Mouse (Mus musculus) macrophage (primary cell): ENCODE measurements around the gene Chek2. TPM values are rescaled to one million over a fixed set of nuclear protein-coding genes. Genes with fewer than 3 reads are reported as not detected.

Experiments
- H3K27ac ChIP-seq: fragments of 350-480 bp; formaldehyde crosslinking; 2 replicates; pipeline ENCODE4 v1.9.0; 2021
- H3K36me3 ChIP-seq: fragments of 350-480 bp; formaldehyde crosslinking; 2 replicates; pipeline ENCODE4 v1.9.0; 2021; ENCODE audit errors: inconsistent target
- H3K4me3 ChIP-seq: fragments of 350-480 bp; formaldehyde crosslinking; 2 replicates; pipeline ENCODE4 v1.9.0; 2021; ENCODE audit errors: inconsistent target
- H3K79me2 ChIP-seq: fragments of 350-480 bp; formaldehyde crosslinking; 2 replicates; pipeline ENCODE4 v1.9.0; 2021; ENCODE audit errors: inconsistent target
- WGBS: methylation state at CpG from one replicate; pipeline ENCODE4 v1.1.7; 2026; ENCODE audit warnings: inconsistent platforms; ENCODE audit not compliant: missing documents; 5-methylcytosine and 5-hydroxymethylcytosine counted together
- polyA plus RNA-seq: library from polyadenylated mRNA; stranded (reverse); fragments of 250-400 nt; gene quantifications from 3 replicates; pipeline ENCODE4 v1.2.4, GENCODE M21; 2018; ENCODE audit warnings: inconsistent platforms
- total RNA-seq, 78 experiments: library from RNA; depleted of rRNA; stranded (reverse); fragments of 250-400 nt; gene quantifications; 1 replicate in 9 of 78; 2 replicates in 24 of 78; 3 replicates in 43 of 78; 4 replicates in 2 of 78; pipeline ENCODE4 v1.2.4; 2018; ENCODE audit warnings: inconsistent platforms in 56 of 78

Gene Chek2
- 10 to 100 TPM in 16 of 26 experiments, 1 to 10 TPM in 10; 1.8 to 51.7 (median 22.4) TPM for total RNA-seq (2018; cell fraction: chromatin; rRNA removed)
- 10 to 100 TPM in 25 of 26 experiments, 1 to 10 TPM in 1; 9.4 to 27.0 (median 18.0) TPM for total RNA-seq (2018; cell fraction: cytosol; rRNA removed)
- total RNA-seq (2018; cell fraction: nucleus; rRNA removed): 10 to 100 TPM in 17 of 26 experiments, 1 to 10 TPM in 9; 3.2 to 38.0 (median 15.6) TPM
- 21.7 to 24.4 TPM (median 24.0 TPM) in 3 replicates for polyA plus RNA-seq

DNA sequence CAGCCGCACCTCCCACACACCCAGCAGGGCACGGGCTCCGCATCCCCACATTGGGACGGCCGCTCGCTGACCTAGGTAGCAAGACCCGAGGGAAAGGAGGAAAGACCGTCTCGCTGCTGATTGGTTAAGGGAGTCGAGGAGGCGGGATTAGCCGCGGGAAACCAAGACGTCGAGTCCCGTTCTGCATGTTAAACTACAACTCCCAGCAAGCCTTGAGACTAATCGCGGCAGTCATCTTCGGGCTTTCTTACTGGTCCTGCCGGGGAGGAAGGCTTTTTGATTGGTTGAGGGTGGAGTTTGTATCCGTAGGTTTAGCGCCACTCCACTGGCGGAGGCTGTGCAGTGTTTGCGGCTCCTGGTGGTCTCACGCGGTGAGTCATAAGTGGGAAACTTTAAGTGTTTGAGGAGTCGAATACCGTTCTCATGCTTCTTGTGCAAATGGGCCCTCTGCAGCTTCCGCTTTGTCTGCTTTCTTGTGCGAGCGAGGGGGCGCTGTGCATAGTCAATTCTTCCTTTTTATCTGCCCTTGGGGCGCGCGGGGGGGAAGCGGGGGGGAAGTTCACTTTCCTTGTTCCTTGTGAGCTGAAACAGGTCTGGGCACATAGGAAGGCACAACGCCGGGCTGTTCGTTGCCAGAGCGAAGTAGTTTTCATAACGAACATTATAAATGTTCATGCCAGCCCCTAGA is at the start of gene Chek2, which contains the start of gene Hscb:
Chek2 (plus strand) TSS at position 302 of the 688 bp plus-strand sequence.
Hscb (minus strand) TSS at position 100 of the 688 bp plus-strand sequence.
- peak within 1 kb of the TSS; percentile 80 for H3K4me3 ChIP-seq
- WGBS: 0% methylated on average over 41 of the region's 41 CpGs
- H3K79me2 ChIP-seq: peaks cover 35% of the 10 kb centered on the region; the same call in 1 of the 2 replicates
- H3K36me3 ChIP-seq: peaks cover 23% of the 10 kb centered on the region
- H3K27ac ChIP-seq: peak within 1 kb of the TSS; percentile 84

DNA sequence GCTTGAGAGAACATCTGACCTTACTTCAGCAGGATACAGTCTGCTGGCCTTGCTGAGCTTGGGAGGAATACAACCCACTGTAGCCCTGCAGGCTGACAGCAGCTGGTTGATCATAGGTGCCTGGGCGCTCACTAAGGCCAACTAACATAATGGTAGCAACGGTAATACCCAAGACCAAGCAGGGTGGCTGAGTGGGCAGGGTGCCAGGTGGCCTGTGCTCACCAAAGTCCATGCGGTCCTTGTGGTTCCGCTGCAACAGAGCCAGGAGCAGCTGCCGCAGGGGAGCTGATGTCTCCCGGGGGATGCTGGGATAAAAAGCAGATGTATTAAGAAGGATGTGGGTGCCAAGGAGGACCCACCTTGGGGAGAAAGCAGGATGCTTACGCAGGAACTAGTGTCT is 45.4 kb upstream of the Chek2 start:
- Histone ChIP-seq H3K27ac (no peak overlapping the region), H3K4me3 (no peak overlapping the region), H3K36me3 (peaks cover 97% of the 10 kb centered on the region), H3K79me2 (no peaks in the 10 kb centered on the region)
- WGBS: 97% methylated on average over 7 of the region's 7 CpGs

DNA sequence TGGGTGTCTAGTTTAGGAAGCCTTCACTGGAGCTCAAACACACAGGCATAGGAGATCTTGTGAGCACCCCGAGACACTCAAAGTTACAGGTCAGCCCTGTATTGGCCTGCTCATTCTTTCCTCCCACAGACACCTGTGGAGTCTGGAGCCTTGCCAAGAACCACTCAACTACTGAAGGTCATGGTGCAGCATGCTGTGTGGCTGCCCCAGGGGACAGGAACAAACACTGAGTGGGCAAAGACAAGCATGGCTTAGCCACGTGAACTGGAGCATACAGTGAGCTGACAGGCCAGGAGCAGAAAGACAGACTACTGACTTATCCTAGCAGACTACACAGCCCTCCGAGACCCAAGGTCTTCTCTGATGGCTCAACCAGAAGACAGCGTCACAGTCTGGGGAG is 42.1 kb upstream of the Chek2 start:
- Histone ChIP-seq H3K4me3 (no peak overlapping the region), H3K36me3 (peaks cover 70% of the 10 kb centered on the region), H3K79me2 (peaks cover 6% of the 10 kb centered on the region; the same call in 1 of the 2 replicates), H3K27ac (no peak overlapping the region)
- WGBS: 83% methylated on average over 4 of the region's 4 CpGs

DNA sequence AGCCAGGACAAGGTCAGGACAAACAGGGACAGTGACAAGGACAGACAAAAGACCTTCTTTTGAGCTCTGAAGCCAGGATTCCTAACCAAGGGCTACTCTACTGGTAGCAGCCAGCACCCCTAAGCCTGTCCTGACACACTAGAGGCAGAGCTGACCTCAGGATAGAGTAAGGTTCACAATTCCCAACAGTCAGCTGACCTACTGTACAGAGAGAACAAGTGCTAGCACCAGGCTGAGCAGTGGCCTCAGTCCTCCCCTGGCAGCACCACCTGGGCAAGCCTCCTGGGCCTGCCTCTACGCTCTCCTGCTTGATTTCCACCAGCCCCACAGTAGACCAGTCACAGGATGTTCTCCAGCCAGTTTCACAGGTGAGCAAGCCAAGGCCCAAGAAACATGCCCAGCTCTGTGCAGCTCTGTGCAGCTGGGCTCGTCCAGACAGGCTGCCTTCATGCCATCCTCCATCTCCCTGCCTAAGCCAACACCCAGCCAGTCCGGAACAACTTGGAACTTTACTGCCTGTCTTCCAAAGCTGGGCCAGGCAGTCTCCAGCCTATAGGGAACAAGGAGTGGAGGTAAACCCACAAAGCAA is 38.6 kb upstream of the Chek2 start:
- H3K27ac ChIP-seq: no peak overlapping the region
- no peak overlapping the region for H3K4me3 ChIP-seq
- WGBS: 100% methylated on average over 3 of the region's 3 CpGs
- H3K36me3 ChIP-seq: peaks cover 53% of the 10 kb centered on the region
- H3K79me2 ChIP-seq: peaks cover 22% of the 10 kb centered on the region; the same call in 1 of the 2 replicates

DNA sequence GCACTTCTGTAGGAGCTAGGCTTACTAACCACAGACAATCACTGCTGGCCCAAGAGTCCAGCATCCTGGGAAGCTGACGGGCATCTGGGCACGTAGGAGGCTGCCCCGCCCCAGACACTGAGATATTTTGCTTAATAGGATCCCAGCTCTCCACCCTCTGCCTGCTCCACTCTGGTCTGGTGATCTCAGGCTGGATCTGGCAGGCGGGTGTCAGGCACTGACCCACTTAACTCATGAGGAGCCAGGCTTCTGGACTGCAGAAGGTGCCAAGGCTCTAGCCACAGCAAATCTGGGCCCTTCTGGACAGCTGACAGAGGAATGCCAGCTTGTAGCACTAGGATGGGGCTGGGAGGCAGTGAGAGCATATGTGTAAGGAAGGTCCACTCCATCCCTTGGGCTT is 37.6 kb upstream of the Chek2 start:
- Histone ChIP-seq H3K27ac (no peak overlapping the region), H3K4me3 (no peak overlapping the region), H3K36me3 (peaks cover 45% of the 10 kb centered on the region), H3K79me2 (peaks cover 33% of the 10 kb centered on the region; the same call in 1 of the 2 replicates)
- WGBS: 98% methylated on average over 4 of the region's 4 CpGs

DNA sequence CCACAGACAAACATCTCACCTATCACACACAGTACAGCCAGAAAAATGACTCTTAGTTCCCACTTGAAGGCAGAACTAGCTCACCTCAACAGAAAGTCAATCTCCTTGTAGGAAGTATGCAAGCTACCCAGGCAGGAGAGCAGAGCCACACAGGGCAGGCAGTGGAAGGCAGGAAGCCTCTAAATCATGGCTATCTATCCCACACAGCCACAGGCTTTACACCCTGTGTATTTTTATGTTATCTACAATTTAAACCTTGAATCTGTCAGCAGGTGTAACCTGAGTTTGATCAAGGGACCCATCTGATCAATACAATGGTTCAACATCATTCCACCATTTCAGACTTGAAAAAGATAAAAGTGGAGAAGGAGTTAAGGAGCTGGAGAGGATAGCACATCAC is 37.0 kb upstream of the Chek2 start:
- no peak overlapping the region for H3K27ac ChIP-seq
- no peak overlapping the region for H3K4me3 ChIP-seq
- H3K79me2 ChIP-seq: peaks cover 39% of the 10 kb centered on the region; the same call in 1 of the 2 replicates
- H3K36me3 ChIP-seq: peaks cover 39% of the 10 kb centered on the region

DNA sequence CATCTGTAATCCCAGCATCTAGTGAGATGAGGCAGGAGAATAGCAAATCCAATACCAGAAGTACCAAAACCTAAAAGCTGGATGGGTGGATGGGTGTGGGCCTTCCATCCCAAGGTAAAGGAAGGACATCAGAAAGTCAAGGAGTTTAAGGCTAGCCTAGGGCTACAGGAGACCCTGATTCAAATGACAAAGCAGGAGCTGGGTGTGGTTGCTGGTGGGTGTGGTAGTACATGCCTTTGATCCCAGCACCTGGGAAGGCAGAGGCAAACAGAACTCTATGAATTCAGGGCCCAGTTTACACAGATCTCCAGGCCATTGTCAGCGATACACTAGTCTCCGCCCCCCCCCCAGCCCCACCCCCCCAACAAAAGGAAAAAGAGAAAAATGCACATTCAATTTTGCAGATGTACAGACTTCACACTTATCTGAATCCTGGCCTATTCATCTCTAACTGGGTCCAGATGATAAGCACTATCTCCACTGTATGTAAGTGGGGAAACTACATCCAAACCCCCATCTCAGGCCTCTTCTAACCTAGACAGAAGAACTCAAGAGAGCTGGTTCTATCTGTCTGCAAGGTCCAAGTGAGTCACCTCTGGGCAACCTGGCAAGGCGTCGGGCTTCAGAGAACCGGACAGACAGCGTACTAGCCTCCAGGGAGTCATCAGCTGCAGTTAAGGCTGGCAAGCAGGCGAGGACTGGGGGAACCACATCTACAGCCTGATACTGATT is 35.6 kb upstream of the Chek2 start:
- Histone ChIP-seq H3K4me3 (no peak overlapping the region), H3K79me2 (peaks cover 45% of the 10 kb centered on the region; the same call in 1 of the 2 replicates), H3K36me3 (peaks cover 25% of the 10 kb centered on the region), H3K27ac (no peak overlapping the region)
- WGBS: 94% methylated on average over 7 of the region's 7 CpGs

DNA sequence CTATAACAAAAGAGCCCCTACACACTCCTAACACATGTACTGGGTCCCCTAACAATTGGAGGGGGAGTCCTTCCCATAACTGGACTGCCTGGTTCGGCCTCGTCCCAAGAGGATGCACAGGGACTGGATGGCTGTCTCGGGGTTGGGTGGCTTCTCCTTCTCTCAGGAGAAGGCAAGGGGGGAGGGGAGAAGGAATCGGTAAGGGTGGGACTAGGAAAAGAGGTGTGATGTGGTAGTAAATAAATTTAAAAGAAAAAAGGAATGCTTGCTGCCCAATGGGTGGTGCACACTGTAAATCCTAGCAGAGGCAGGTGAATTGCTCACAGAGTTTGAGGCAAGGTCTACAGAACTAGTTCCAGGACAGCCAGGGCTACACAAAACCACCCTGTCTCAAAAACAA is 33.6 kb upstream of the Chek2 start:
- H3K36me3 ChIP-seq: peaks cover 19% of the 10 kb centered on the region; the same call in 1 of the 2 replicates
- 95% methylated on average over 4 of the region's 4 CpGs for WGBS

DNA sequence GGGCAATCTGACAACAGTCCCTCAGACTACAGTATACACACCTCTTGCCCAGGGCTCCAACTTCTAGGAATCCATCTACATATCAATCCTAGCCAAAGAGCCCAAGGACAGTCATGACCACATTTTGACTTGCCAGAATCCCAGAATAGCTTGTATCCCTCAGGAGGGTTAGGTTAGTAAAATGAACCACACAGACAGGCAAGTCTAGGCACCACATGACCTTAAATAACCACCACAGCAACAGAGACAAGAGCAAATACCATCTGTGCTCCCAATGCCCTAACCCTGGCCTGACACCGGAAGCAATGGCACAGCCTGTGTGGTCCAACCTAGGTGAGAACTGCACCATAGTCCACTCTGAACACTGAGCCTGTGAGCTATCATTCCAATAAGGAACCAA is 33.1 kb upstream of the Chek2 start:
- peaks cover 19% of the 10 kb centered on the region; the same call in 1 of the 2 replicates for H3K36me3 ChIP-seq
- whole genome bisulfite sequencing: 100% methylated on average over 1 of the region's 1 CpGs
- H3K4me3 ChIP-seq: no peak overlapping the region
- H3K79me2 ChIP-seq: peaks cover 47% of the 10 kb centered on the region; the same call in 1 of the 2 replicates
- H3K27ac ChIP-seq: no peak overlapping the region

More for the DNA sequence above, 33.6 kb upstream of the Chek2 start:
- H3K79me2 ChIP-seq: peaks cover 47% of the 10 kb centered on the region; the same call in 1 of the 2 replicates
- no peak overlapping the region for H3K4me3 ChIP-seq
- H3K27ac ChIP-seq: no peak overlapping the region

DNA sequence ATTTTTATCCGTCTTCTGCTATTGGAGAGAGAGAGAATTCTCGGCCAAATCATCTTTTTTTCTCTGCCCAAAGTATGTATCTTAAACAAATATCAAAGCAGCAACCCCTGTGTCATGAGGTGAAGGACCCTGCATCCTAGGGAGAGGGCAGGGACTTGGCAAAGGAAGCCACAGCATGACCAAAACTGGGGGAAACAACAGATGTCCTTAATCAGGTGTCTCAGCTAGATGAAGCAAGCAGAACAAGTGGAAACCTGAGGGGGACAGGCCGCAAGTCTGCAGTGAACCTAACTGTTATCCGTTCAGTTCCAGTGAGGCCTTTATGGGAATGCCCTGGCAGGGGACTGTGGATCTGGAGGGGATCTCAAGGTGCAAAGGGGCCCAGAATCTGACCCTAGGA is 32.3 kb upstream of the Chek2 start:
- Histone ChIP-seq H3K4me3 (peak overlapping the region; percentile 58; the same call in 1 of the 2 replicates), H3K79me2 (peaks cover 44% of the 10 kb centered on the region; the same call in 1 of the 2 replicates), H3K36me3 (peaks cover 19% of the 10 kb centered on the region; the same call in 1 of the 2 replicates), H3K27ac (peak overlapping the region; percentile 78)
- WGBS: 87% methylated on average over 4 of the region's 4 CpGs

DNA sequence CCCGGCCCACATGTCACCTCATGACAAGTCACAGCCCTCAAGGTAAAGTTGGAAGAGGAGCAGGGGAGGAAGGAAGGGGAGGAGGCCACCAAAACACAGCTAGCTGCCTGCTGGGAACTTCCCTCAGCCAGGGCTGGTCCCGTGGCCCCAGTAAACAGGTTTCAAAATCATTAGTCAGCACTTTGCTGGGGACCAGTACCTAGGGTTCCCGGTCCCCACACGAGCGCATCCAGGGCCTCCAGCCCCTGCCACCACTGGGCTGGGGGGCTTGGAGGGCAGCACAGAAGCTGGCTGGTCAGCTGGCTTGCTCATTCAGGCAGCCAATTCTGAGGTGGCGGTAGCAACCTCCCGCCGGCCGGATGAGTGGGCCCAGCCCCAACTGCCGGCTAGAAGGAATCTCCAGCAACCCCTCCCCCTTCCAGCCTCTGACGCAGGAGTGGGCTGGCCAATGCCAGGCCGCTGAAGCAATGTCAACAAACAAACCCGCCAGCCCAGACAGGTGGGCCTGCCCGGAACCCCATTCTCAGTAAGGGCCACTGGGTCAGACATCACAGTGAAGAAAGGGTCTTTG is 31.6 kb upstream of the Chek2 start:
- peaks cover 37% of the 10 kb centered on the region; the same call in 1 of the 2 replicates for H3K79me2 ChIP-seq
- H3K27ac ChIP-seq: peak overlapping the region; percentile 78
- peak overlapping the region; percentile 58 for H3K4me3 ChIP-seq
- WGBS: 0% methylated on average over 14 of the region's 14 CpGs
- peaks cover 19% of the 10 kb centered on the region; the same call in 1 of the 2 replicates for H3K36me3 ChIP-seq

DNA sequence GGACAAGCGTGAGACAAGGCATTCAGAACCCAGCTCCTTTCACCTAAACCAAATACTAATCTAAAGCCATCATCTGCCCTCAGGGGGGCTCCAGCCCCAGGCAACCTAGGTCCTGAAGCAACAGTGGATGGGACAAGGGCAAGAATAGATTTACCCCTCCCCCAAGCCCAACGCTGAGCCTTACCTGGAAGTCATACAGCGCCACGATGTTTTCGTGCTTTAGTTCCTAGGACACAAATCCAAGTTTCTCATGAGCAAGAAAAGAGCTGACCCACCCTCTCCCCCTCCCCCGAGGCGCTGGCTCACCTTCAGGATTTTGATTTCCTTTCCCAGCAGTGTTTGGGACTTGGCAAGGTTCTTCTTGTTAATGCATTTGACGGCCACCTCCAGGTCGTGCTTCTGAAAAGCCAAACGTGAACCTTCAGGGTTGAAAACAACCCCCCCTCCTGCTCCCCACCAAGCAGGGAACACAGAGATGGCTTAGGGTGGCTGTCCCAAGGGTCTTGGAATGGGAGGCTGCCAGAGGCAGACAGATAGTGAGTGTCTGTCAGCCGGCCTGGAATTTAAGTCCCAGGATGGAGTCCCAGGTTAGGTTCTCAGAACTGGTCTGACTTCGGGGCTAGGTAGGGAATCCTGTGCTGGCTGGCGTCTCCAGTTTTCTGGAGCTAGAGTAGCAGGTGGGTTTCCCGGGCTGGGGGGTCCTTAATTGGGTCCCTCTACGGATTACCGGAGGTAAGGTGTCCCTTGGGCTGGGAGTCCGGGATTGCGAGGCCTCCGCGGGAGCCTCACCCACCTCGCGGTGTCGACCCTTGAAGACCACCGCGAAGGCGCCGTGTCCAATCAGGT is 30.7 kb upstream of the Chek2 start:
- H3K4me3 ChIP-seq: peak overlapping the region; percentile 58
- 3% methylated on average over 27 of the region's 27 CpGs for WGBS
- peaks cover 19% of the 10 kb centered on the region; the same call in 1 of the 2 replicates for H3K36me3 ChIP-seq
- H3K79me2 ChIP-seq: peaks cover 33% of the 10 kb centered on the region; the same call in 1 of the 2 replicates
- H3K27ac ChIP-seq: peak overlapping the region; percentile 78

DNA sequence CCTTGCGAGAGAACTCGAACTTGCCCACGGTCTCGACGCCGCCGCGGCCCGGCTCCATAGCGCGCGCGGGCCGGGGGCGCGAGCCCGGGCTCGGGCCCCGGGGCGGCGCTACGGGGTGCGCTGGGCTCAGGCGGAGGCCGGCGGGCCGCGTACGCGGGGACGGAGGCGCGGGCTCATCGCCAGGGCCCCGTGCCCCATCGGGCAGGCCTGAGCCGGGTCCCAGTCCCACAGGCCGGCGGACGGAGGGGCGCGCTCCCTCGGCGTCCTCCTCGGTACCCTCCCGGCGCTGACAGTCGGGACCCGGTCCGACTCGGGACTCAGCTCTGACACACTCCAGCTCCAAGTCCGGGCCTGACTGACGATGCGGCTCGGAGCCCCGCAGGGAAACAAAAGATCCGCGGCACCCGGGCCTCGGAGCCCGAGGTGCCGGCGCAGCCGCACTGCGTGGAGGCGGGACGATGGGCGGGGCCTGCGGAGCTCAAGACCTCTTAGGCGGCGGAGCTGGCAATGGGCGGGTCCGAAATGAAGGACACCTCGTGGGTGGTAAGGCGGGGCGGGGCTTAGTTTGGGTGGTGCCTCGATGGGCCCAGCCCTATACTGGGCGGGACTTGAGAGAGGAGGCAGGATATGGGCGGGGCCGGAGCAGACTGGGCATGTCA is 30.0 kb upstream of the Chek2 start, which contains the start of gene Ulk1:
Ulk1 (minus strand) TSS at position 431 of the 659 bp plus-strand sequence.
- Histone ChIP-seq H3K36me3 (peaks cover 14% of the 10 kb centered on the region; the same call in 1 of the 2 replicates), H3K27ac (no peak within 1 kb of the TSS), H3K4me3 (peak within 1 kb of the TSS; percentile 58), H3K79me2 (peaks cover 33% of the 10 kb centered on the region; the same call in 1 of the 2 replicates)
- WGBS: under 1% methylated on average over 79 of the region's 80 CpGs
